Mouse (Mus musculus) B cell, adult (primary cell): ENCODE results near the gene Cfap99. TPM values are rescaled to one million over a fixed set of nuclear protein-coding genes. Genes with fewer than 3 reads are reported as not detected.

Source experiments
- total RNA-seq: library from RNA; stranded (reverse); gene quantifications from 4 replicates; pipeline ENCODE4 v1.2.4, GENCODE M21; 2023; ENCODE audit not compliant: inconsistent age

Cfap99 gene
- total RNA-seq: not detected in 4 replicates

DNA sequence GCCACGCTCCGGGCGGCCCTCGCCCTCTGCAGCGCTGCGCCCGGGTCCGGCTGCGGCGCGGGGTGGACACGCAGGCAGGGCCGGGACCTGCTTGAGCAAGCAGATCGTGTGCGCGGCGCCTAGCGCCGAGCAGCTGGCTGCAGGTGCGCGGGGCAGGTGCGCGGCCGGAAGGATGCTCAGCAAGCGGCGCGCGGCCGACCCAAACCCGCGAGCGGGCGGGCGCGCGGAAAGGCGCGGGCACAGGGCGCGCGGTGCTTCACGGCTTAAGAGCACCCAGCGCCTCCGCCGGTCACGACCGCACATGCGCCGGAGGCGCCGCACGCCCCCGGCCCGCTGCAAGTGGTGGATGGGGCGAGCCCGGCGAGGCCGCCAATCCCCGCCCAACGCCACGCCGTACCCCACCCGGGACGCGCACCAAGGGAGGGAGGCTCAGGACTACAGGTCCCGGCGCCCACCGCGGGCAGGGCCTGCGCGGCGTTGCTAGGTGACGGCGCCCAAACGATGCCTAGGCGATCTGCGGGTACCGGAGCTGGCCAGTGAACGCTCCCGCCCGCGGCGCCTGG, at the start of gene Cfap99, which contains the start of gene Zfyve28:
Gene Cfap99, plus strand, starts transcription at position 447 of the 563 bp plus-strand sequence.
Gene Zfyve28, minus strand, starts transcription at position 296 of the 563 bp plus-strand sequence.

GRCm38 (mm10) chr5:34336097-34336774, 47.8 kb downstream of the Cfap99 start, which contains the start of gene Rnf4:
TSS of gene Rnf4 (plus strand) at chr5:34336289.

GRCm38 (mm10) chr5:34369341-34370021, 81.1 kb downstream of the Cfap99 start, which contains the start of gene Fam193a:
TSS of gene Fam193a (plus strand) at chr5:34369933.

Other genes starting within 250 kb of the Cfap99 start
- gene Poln, start 119.2 kb upstream of the Cfap99 start, total RNA-seq: 0.71 to 3.0 TPM (median 2.4 TPM) in 4 replicates
- gene Haus3, start 119.1 kb upstream of the Cfap99 start, total RNA-seq: 35.8 to 39.3 TPM (median 38.1 TPM) in 4 replicates
- gene Mxd4, start 100.9 kb upstream of the Cfap99 start, total RNA-seq: 78.9 to 84.0 TPM (median 81.0 TPM) in 4 replicates
- 1.8 to 2.0 TPM (median 2.0 TPM) in 4 replicates for gene Zfyve28, start 151 bp upstream of the Cfap99 start, total RNA-seq
- gene Rnf4, start 47.7 kb downstream of the Cfap99 start, total RNA-seq: 206 to 227 TPM (median 215 TPM) in 4 replicates
- 70.9 to 78.8 TPM (median 75.9 TPM) in 4 replicates for gene Fam193a, start 81.3 kb downstream of the Cfap99 start, total RNA-seq
- gene Tnip2, start 225.4 kb downstream of the Cfap99 start, total RNA-seq: 25.7 to 34.9 TPM (median 31.9 TPM) in 4 replicates
- gene Sh3bp2, start 237.2 kb downstream of the Cfap99 start, total RNA-seq: 87.9 to 127 TPM (median 98.8 TPM) in 4 replicates